Mouse (Mus musculus): ENCODE data around the gene Gm21775.
"Not testable (repeated sequence)": the region's sequence is repeated elsewhere in the genome, so short reads cannot be mapped to it uniquely, and the experiment has no call there.

Gene Gm21775

DNA sequence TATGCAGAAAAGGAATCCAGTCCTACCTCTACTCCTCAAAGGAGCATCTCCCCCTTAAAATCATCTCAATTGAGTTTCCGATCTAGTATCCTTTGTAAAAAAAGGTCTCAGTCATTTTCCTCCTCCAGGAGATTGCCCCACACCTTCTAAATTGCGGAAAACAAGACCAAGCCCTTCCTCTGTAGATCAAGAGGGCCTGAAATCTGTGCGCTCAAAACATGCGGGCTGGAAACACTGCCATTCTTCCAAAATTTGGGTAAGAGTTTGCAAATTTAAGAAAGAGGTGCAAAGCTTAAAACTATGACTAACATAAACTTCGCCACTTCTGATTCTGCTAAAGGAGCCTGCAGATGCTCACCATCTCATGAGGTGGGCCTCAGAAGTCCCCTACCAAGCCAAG lies at the start of gene Gm21775:
Gm21775 (plus strand) TSS at position 301 of the 400 bp plus-strand sequence.
- DNase-seq = not testable (repeated sequence)

DNA sequence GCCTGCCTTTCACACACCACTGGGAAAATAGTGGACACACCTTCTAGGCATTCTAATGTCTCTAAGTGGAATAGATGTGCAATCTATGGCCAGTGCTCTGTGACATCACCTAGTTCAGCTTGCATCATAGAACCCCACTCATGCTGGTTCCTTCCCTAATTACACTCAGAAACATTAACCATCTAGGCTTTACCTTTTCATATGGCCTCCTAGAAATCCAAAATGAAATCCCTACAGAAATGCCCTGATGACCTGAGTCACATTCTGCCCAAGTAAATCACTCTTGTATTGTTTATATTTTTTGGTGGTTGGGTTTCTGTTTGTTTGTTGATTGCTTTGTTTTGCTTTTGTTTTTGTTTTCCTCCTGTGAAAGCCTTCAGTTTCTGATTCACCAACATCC lies 17.3 kb upstream of the Gm21775 start, which contains the start of gene Gm20737:
Gm20737 (minus strand) TSS at position 101 of the 400 bp plus-strand sequence.
- not testable (repeated sequence) for DNase-seq

Data from kidney, adult 8-10 months (tissue).